Mouse (Mus musculus) liver, postnatal 0 days (tissue): ENCODE measurements at regions not wholly inside any gene's neighbourhood (a gene's known extent, or its start where the extent isn't known, plus 50 kb on each side); places are given as distances from the start of the nearest gene placed in this dataset.

Experiments used
- CTCF ChIP-seq: sonication (generic); IDR thresholded peaks from 2 replicates; pipeline ENCODE4 v1.5.1; 2016; ENCODE audit warnings: antibody characterized with exemption, low read depth
- EP300 ChIP-seq: IDR thresholded peaks from 2 replicates; pipeline ENCODE4 v1.6.1; 2016; ENCODE audit warnings: antibody characterized with exemption, low read depth, mild to moderate bottlenecking

GRCm38 (mm10) chr2:48260299-48260698, 553.6 kb upstream of the Acvr2a start:
- TF ChIP-seq CTCF (no peak), EP300 (no peak)
